Mouse (Mus musculus): ENCODE data around the gene Lgi4.

Lgi4 gene

GRCm38 (mm10) chr7:31077885-31078445 is 18.8 kb downstream of the Lgi4 start:
- DNase-seq (ENCODE audit: low spot score) = no peak

GRCm38 (mm10) chr7:31079670-31080069 is 20.5 kb downstream of the Lgi4 start:
- no peak for DNase-seq (ENCODE audit: low spot score)

- DNase-seq (ENCODE audit: low spot score) = no peak
Measured at GRCm38 (mm10) chr7:31080611-31081010, 21.5 kb downstream of the Lgi4 start.

- no peak for DNase-seq (ENCODE audit: low spot score)
Measured at GRCm38 (mm10) chr7:31081106-31081505, 22.0 kb downstream of the Lgi4 start.

GRCm38 (mm10) chr7:31082106-31082505 is 23.0 kb downstream of the Lgi4 start:
- DNase-seq (ENCODE audit: low spot score) = no peak

GRCm38 (mm10) chr7:31082831-31083588 is 23.9 kb downstream of the Lgi4 start:
- DNase-seq (ENCODE audit: low spot score) = no peak

- no peak for DNase-seq (ENCODE audit: low spot score)
Measured at GRCm38 (mm10) chr7:31084140-31084539, 25.0 kb downstream of the Lgi4 start.

GRCm38 (mm10) chr7:31085171-31085570 is 26.0 kb downstream of the Lgi4 start:
- DNase-seq (ENCODE audit: low spot score) = no peak

GRCm38 (mm10) chr7:31086175-31086755 is 27.1 kb downstream of the Lgi4 start:
- no peak for DNase-seq (ENCODE audit: low spot score)

- DNase-seq (ENCODE audit: low spot score) = no peak
Measured at GRCm38 (mm10) chr7:31087262-31087661, 28.1 kb downstream of the Lgi4 start.

GRCm38 (mm10) chr7:31088206-31088605 is 29.1 kb downstream of the Lgi4 start:
- no peak for DNase-seq (ENCODE audit: low spot score)

GRCm38 (mm10) chr7:31089721-31090120 is 30.6 kb downstream of the Lgi4 start:
- no peak for DNase-seq (ENCODE audit: low spot score)

GRCm38 (mm10) chr7:31094774-31095501 is 35.8 kb downstream of the Lgi4 start:
- no peak for DNase-seq (ENCODE audit: low spot score)

GRCm38 (mm10) chr7:31096892-31097564 is 37.9 kb downstream of the Lgi4 start:
- no peak for DNase-seq (ENCODE audit: low spot score)

- peak; percentile 95 for DNase-seq (ENCODE audit: low spot score)
Measured at GRCm38 (mm10) chr7:31097583-31098248, 38.6 kb downstream of the Lgi4 start.

GRCm38 (mm10) chr7:31098697-31099611 is 39.8 kb downstream of the Lgi4 start:
- DNase-seq (ENCODE audit: low spot score) = peak; percentile 73

GRCm38 (mm10) chr7:31099612-31099982 is 40.5 kb downstream of the Lgi4 start:
- DNase-seq (ENCODE audit: low spot score) = peak; percentile 44

- DNase-seq (ENCODE audit: low spot score) = no peak
Measured at GRCm38 (mm10) chr7:31100786-31101185, 41.6 kb downstream of the Lgi4 start.

GRCm38 (mm10) chr7:31105061-31105768 is 46.1 kb downstream of the Lgi4 start:
- peak; percentile 86 for DNase-seq (ENCODE audit: low spot score)

GRCm38 (mm10) chr7:31106166-31106565 is 47.0 kb downstream of the Lgi4 start:
- no peak for DNase-seq (ENCODE audit: low spot score)

Measured in testis, postnatal 10 days (tissue).